Mouse (Mus musculus) heart, embryonic 12.5 days (tissue): ENCODE data around the gene Tmem232. TPM values are rescaled to one million over a fixed set of nuclear protein-coding genes. Genes with fewer than 3 reads are reported as not detected.

Experiments
- ATAC-seq: fragments of 200-750 bp; cut with Nextera tagmentation; 2 replicates; pipeline ENCODE4 v1.8.0; 2017; ENCODE audit warnings: moderate TSS enrichment, moderate library complexity; ENCODE audit not compliant: insufficient number of reproducible peaks, low FRiP score
- H3K27ac ChIP-seq: fragments of 300-500 bp; sonication (generic); 2 replicates; pipeline ENCODE4 v1.5.1; 2016; ENCODE audit warnings: mild to moderate bottlenecking, moderate library complexity; ENCODE audit not compliant: poor library complexity, severe bottlenecking
- H3K27me3 ChIP-seq: fragments of 300-500 bp; sonication (generic); replicated peaks from 2 replicates; pipeline ENCODE4 v1.6.1; 2016; ENCODE audit warnings: mild to moderate bottlenecking, moderate library complexity
- H3K36me3 ChIP-seq: fragments of 300-500 bp; sonication (generic); 2 replicates; pipeline ENCODE4 v1.6.1; 2016; ENCODE audit warnings: mild to moderate bottlenecking, moderate library complexity
- H3K4me1 ChIP-seq: fragments of 300-500 bp; sonication (generic); replicated peaks from 2 replicates; pipeline ENCODE4 v1.6.1; 2016; ENCODE audit warnings: mild to moderate bottlenecking
- H3K4me2 ChIP-seq: fragments of 300-500 bp; sonication (generic); 2 replicates; pipeline ENCODE4 v1.6.1; 2016; ENCODE audit warnings: mild to moderate bottlenecking, moderate library complexity
- H3K4me3 ChIP-seq: fragments of 300-500 bp; sonication (generic); 2 replicates; pipeline ENCODE4 v1.5.1; 2016; ENCODE audit warnings: mild to moderate bottlenecking
- H3K9ac ChIP-seq: fragments of 300-500 bp; sonication (generic); 2 replicates; pipeline ENCODE4 v1.6.1; 2016; ENCODE audit warnings: mild to moderate bottlenecking, moderate library complexity
- H3K9me3 ChIP-seq: fragments of 300-500 bp; sonication (generic); replicated peaks from 2 replicates; pipeline ENCODE4 v1.6.1; 2016; ENCODE audit warnings: mild to moderate bottlenecking, moderate library complexity
- WGBS: fragments of 180-500 bp; shearing (Covaris S2); methylation state at CpG from one replicate; pipeline ENCODE4 v1.1.7; 2016; 5-methylcytosine and 5-hydroxymethylcytosine counted together
- polyA plus RNA-seq: library from polyadenylated mRNA; unstranded; fragments of >200 nt; fragmentation: Nextera tagmentation; extraction: Ambion mirVana; gene quantifications from 2 replicates; pipeline ENCODE4 v1.2.1, GENCODE M21; 2016

Gene Tmem232
- polyA plus RNA-seq, 1 experiment from 2014 or later: 0.17 TPM

DNA sequence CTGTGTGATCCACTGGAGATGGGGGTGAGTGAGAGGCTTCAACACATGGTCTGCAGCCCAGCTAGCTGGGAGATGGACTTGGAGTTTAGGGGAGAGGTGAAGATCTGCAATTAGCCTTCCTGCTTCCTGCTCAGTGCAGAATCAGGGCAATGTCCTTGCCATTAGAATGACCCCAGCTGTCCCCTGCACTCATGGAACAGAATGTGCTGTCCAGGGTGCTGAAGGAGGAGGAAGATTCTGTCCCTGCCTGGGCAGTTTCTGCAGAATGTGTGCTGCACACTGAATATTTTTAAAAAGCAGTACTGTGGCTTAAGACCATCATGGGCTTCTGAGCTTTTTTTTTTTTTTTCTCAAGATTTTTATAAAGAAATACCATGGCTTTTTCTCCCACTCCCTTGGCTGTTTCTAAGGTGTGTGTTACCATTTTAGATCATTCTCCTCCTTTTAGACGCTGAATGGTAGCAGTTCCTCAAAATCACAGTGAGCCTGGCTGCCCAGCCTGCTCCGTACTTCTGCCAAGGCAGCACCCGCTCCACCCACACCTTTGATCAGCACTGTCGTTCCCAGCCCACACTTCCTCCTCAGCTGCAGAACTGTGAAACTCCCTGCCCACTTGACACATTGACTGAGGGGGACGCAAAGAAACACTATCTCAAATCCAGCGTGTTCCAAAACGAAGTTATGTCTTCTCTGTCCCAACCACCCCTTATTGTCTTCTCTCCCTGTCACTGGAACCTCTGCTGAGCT is 170.4 kb downstream of the Tmem232 start:
- no peak for ATAC-seq
- WGBS: 28% methylated on average over 7 of the region's 7 CpGs
- H3K36me3 ChIP-seq: no peaks in the 10 kb centered on the region
- no peak overlapping the region for H3K4me2 ChIP-seq
- H3K9me3 ChIP-seq: 0 out of 2 replicates have a peak, but pooled peaks cover 3% of the 10 kb centered on the region
- no peak overlapping the region for H3K4me3 ChIP-seq
- H3K27ac ChIP-seq: no peak overlapping the region
- H3K4me1 ChIP-seq: no peaks in the 10 kb centered on the region
- H3K27me3 ChIP-seq: no peaks in the 10 kb centered on the region
- H3K9ac ChIP-seq: no peak overlapping the region

DNA sequence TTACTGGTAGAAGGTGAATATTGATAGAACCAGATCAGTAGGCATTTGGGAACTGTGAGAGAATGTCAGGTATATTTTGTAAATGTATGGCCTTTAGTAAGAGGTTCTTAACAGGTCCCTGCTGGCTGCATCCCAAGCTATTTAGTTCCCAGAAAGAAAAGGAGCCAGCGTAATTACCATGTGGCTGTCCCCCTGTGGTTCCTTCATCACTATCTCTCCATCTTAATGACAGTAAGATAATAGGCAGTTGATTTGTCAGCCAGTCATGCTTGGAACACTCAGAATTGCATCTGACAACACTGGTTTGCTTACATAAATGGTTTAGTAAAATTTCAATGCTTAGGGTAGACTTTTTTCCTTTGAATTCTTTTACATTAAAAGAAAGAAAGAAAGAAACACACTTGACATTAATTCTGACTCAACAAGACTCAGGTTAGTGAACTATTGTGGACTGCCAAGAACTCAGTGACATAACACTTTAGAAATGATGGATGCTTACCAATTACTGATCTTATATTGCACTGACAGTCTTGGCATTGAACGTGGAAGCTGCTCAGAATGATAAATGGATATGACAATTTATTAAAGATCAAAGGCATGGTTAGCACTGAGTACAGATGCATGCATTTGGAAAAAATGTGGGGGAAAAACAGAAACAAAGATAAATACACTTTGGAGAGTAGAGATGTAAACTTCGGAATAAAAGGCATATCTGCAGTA is 174.9 kb downstream of the Tmem232 start:
- H3K9me3 ChIP-seq: peaks cover 4% of the 10 kb centered on the region; the same call in 1 of the 2 replicates
- no peak overlapping the region for H3K4me2 ChIP-seq
- no peak overlapping the region for H3K27ac ChIP-seq
- 61% methylated on average over 3 of the region's 3 CpGs for WGBS
- no peak overlapping the region for H3K4me3 ChIP-seq
- H3K9ac ChIP-seq: no peak overlapping the region
- H3K4me1 ChIP-seq: no peaks in the 10 kb centered on the region
- no peaks in the 10 kb centered on the region for H3K36me3 ChIP-seq
- H3K27me3 ChIP-seq: no peaks in the 10 kb centered on the region
- ATAC-seq: no peak

- 80% methylated on average over 8 of the region's 8 CpGs for WGBS
- H3K4me3 ChIP-seq: no peak overlapping the region
- no peak overlapping the region for H3K9ac ChIP-seq
- H3K27ac ChIP-seq: no peak overlapping the region
- peaks cover 8% of the 10 kb centered on the region; the same call in 1 of the 2 replicates for H3K9me3 ChIP-seq
- no peaks in the 10 kb centered on the region for H3K36me3 ChIP-seq
- no peak for ATAC-seq
- no peaks in the 10 kb centered on the region for H3K27me3 ChIP-seq
- no peak overlapping the region for H3K4me2 ChIP-seq
- no peaks in the 10 kb centered on the region for H3K4me1 ChIP-seq
These were observed 188.7 kb downstream of the Tmem232 start for GRCm38 (mm10) chr17:65351836-65352235.

DNA sequence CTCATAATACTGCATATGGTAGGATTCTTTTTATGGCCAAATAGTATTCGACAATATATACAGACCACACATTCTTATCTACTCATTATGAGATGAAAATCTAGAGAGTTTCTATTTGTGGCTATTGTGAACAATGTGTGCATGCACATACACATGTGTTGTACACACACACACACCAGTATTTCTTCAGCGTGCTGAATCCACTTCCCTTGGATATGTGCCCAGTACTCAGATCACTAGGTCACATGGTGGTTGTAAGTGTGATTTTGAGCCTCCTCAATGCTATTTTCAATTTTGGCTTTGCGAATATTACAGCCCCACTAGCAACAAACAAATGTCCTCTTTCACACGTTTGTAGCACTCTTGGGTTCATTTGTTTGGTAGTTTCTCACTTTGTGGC is 200.6 kb downstream of the Tmem232 start:
- Histone ChIP-seq H3K9me3 (0 out of 2 replicates have a peak, but pooled peaks cover 4% of the 10 kb centered on the region), H3K4me2 (no peak overlapping the region), H3K4me3 (no peak overlapping the region), H3K27ac (no peak overlapping the region), H3K4me1 (no peaks in the 10 kb centered on the region), H3K36me3 (no peaks in the 10 kb centered on the region), H3K27me3 (no peaks in the 10 kb centered on the region), H3K9ac (no peak overlapping the region)
- 71% methylated on average over 4 of the region's 4 CpGs for WGBS
- ATAC-seq: no peak

- WGBS: 87% methylated on average over 8 of the region's 8 CpGs
These were observed 209.8 kb downstream of the Tmem232 start for GRCm38 (mm10) chr17:65330759-65331158.

DNA sequence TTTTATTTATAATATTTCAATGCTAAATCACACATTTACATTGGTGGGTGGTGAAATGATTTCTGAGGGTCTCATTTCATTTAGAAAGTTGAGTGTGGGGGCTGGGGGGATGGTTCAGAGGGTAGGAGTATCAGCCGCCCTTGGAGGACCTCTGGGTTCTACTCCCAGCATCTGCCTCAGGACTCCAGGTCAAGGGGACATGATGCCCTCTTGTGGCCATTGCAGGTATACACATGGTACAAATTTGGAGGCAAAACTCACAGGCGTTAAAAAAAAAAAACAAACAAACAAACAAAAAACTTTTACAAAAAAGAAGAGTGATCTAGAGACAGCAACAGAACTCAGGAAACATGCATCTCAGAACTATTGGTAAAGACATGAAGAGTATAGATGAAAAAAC is 215.3 kb downstream of the Tmem232 start:
- H3K4me2 ChIP-seq: no peak overlapping the region
- H3K27ac ChIP-seq: no peak overlapping the region
- no peaks in the 10 kb centered on the region for H3K4me1 ChIP-seq
- 21% methylated on average over 2 of the region's 2 CpGs for WGBS
- H3K27me3 ChIP-seq: no peaks in the 10 kb centered on the region
- H3K36me3 ChIP-seq: no peaks in the 10 kb centered on the region
- no peak for ATAC-seq
- no peaks in the 10 kb centered on the region for H3K9me3 ChIP-seq
- no peak overlapping the region for H3K4me3 ChIP-seq
- no peak overlapping the region for H3K9ac ChIP-seq

More at GRCm38 (mm10) chr17:65330759-65331158, 209.8 kb downstream of the Tmem232 start:
- no peak for ATAC-seq
- Histone ChIP-seq H3K36me3 (no peaks in the 10 kb centered on the region), H3K9me3 (no peaks in the 10 kb centered on the region), H3K27ac (no peak overlapping the region), H3K4me1 (no peaks in the 10 kb centered on the region), H3K4me2 (no peak overlapping the region), H3K27me3 (no peaks in the 10 kb centered on the region), H3K9ac (no peak overlapping the region), H3K4me3 (no peak overlapping the region)

- Histone ChIP-seq H3K27ac (no peak overlapping the region), H3K27me3 (no peaks in the 10 kb centered on the region)
- WGBS: 80% methylated on average over 6 of the region's 6 CpGs
These were observed 220.0 kb downstream of the Tmem232 start for GRCm38 (mm10) chr17:65320623-65321022.

GRCm38 (mm10) chr17:65299946-65300345 is 240.6 kb downstream of the Tmem232 start:
- 0 out of 2 replicates have a peak, but pooled peaks cover 2% of the 10 kb centered on the region for H3K9me3 ChIP-seq
- 0 out of 2 replicates have a peak, but pooled peaks cover 8% of the 10 kb centered on the region for H3K4me1 ChIP-seq
- no peak overlapping the region for H3K27ac ChIP-seq
- no peak overlapping the region for H3K9ac ChIP-seq
- H3K27me3 ChIP-seq: no peaks in the 10 kb centered on the region
- H3K4me3 ChIP-seq: no peak overlapping the region
- H3K4me2 ChIP-seq: no peak overlapping the region
- ATAC-seq: no peak
- H3K36me3 ChIP-seq: no peaks in the 10 kb centered on the region

More at GRCm38 (mm10) chr17:65320623-65321022, 220.0 kb downstream of the Tmem232 start:
- Histone ChIP-seq H3K4me2 (no peak overlapping the region), H3K4me3 (no peak overlapping the region), H3K4me1 (no peaks in the 10 kb centered on the region), H3K9me3 (no peaks in the 10 kb centered on the region), H3K9ac (no peak overlapping the region), H3K36me3 (no peaks in the 10 kb centered on the region)
- no peak for ATAC-seq

- Histone ChIP-seq H3K4me3 (no peak overlapping the region), H3K27ac (peak overlapping the region; percentile 29; the same call in 1 of the 2 replicates), H3K9me3 (no peaks in the 10 kb centered on the region), H3K4me1 (0 out of 2 replicates have a peak, but pooled peaks cover 8% of the 10 kb centered on the region), H3K36me3 (no peaks in the 10 kb centered on the region), H3K27me3 (no peaks in the 10 kb centered on the region), H3K9ac (no peak overlapping the region), H3K4me2 (no peak overlapping the region)
- WGBS: 53% methylated on average over 5 of the region's 5 CpGs
- no peak for ATAC-seq
These were observed 242.8 kb downstream of the Tmem232 start for GRCm38 (mm10) chr17:65297831-65298230.

DNA sequence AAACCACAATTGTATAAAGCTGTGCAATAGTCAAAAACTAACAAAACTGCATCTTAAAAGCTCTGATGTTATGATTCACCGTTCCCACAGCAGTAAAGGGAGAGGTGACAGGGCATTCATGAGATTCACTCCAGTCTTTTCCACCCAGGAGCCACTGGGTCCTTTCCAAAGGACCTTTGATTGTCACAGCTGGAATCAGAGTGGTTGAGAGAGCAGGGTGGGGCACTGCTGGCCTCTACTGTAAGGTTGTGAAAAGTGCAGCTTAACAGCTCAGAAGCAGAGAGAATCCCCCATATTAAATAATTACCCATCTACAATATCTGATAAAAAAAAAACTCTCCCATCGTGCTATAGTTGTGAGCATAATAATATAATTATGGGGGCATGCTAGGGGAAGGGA is 288.4 kb downstream of the Tmem232 start:
- Histone ChIP-seq H3K4me1 (no peaks in the 10 kb centered on the region), H3K27me3 (no peaks in the 10 kb centered on the region), H3K27ac (no peak overlapping the region), H3K36me3 (no peaks in the 10 kb centered on the region), H3K9ac (no peak overlapping the region), H3K9me3 (no peaks in the 10 kb centered on the region; the same call in 1 of the 2 replicates), H3K4me2 (no peak overlapping the region), H3K4me3 (no peak overlapping the region)
- no peak for ATAC-seq
- 50% methylated on average over 2 of the region's 2 CpGs for WGBS

- Histone ChIP-seq H3K4me3 (no peak overlapping the region), H3K4me2 (no peak overlapping the region), H3K27ac (no peak overlapping the region), H3K27me3 (no peaks in the 10 kb centered on the region), H3K36me3 (no peaks in the 10 kb centered on the region), H3K4me1 (no peaks in the 10 kb centered on the region), H3K9ac (no peak overlapping the region), H3K9me3 (no peaks in the 10 kb centered on the region; the same call in 1 of the 2 replicates)
- ATAC-seq: no peak
- 80% methylated on average over 8 of the region's 8 CpGs for WGBS
These were observed 290.3 kb downstream of the Tmem232 start for GRCm38 (mm10) chr17:65250261-65250660.
